Mouse (Mus musculus): ENCODE results near the gene Rnf113a1.

DNA sequence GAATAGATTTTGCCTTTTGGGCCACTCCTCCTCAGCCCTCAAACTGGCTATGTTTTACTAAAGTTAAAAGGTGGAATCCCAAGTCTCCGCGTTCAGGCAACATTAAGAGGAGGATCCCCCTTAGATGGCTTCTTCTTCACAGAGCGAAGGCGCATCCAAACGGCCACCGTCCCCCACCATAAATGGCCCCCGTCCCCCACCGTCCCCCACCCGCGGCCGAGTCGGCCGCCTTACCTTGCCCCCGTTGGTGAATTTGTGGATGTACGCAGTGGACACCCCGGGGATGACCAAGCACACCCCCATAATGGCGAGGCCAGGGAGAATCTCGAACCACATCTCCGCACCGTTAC lies 315 bp upstream of the Rnf113a1 start:
- TF ChIP-seq CTCF (IDR thresholded peaks at IDR 0.05; ENCODE audit: insufficient read depth, low read length) (no peak), POLR2A (IDR thresholded peaks at IDR 0.05; ENCODE audit: borderline replicate concordance, extremely low read depth, low read depth, low read length) (no peak)
